In genomic region chr2:117095491-117095890, GRCm38 (mm10) we compare ENCODE assay signal across 20 mouse cellular contexts. TPM values are rescaled to one million over a fixed set of nuclear protein-coding genes. Genes with fewer than 3 reads are reported as not detected.
A peak's percentile ranks its signal among the peaks of the same experiment; 100 is the strongest.
DNase-seq lines count a peak whose midpoint lies in the region; ATAC-seq lines count a peak whose summit lies in the region.
"Had no signal": no experiment of that assay in that cellular context is flagged by ENCODE, and none has a peak within 500 bp of the region (broad histone marks: within the 10 kb centered on the region; RNA-seq: fewer than 3 reads in every experiment).

No protein-coding gene starts in this region.

- 34% methylated on average over 3 of the region's 3 CpGs for WGBS in lung, embryonic 16.5 days

- no peak overlapping the region for H3K27ac ChIP-seq in lung, embryonic 16.5 days (ENCODE audit: low read length)
- H3K27ac ChIP-seq: forebrain, embryonic 15.5 days; heart, adult 2 months; hindbrain, embryonic 15.5 days; liver, embryonic 12.5 days; macrophage; midbrain, embryonic 13.5 days had no signal

- no peaks in the 10 kb centered on the region for H3K36me3 ChIP-seq in lung, embryonic 16.5 days (ENCODE audit: control insufficient read depth, insufficient read depth, low read length)
- H3K36me3 ChIP-seq: forebrain, embryonic 15.5 days; hindbrain, embryonic 15.5 days; liver, embryonic 12.5 days; midbrain, embryonic 13.5 days had no signal

- peak; percentile 55 for DNase-seq in layer of hippocampus, adult 11-12 months (ENCODE audit: low spot score)
- DNase-seq in layer of hippocampus, adult 9-10 months (ENCODE audit: low spot score), result no peak
- no peak for DNase-seq in lung, postnatal 25 days (ENCODE audit: low spot score)
- peak; percentile 76 for DNase-seq in adrenal gland, adult 8-10 months
- DNase-seq in ovary, postnatal 36 days (ENCODE audit: low spot score), result no peak
- no peak for DNase-seq in ovary, postnatal 10 days (ENCODE audit: low spot score)
- DNase-seq: cerebellum, postnatal 10 days; heart, adult 2 months; heart, postnatal 14 days; kidney, adult 11 months; kidney, postnatal 25 days; thymus, postnatal 4 days had no signal

- H3K4me3 ChIP-seq in lung, embryonic 16.5 days (ENCODE audit: low read length), result no peak overlapping the region
- H3K4me3 ChIP-seq: forebrain, embryonic 15.5 days; heart, adult 2 months; hindbrain, embryonic 15.5 days; liver, embryonic 12.5 days; midbrain, embryonic 13.5 days; myocyte had no signal

- no peak overlapping the region for H3K9ac ChIP-seq in lung, embryonic 16.5 days (ENCODE audit: low read length)
- H3K9ac ChIP-seq: forebrain, embryonic 15.5 days; hindbrain, embryonic 15.5 days; liver, embryonic 12.5 days; midbrain, embryonic 13.5 days had no signal

- peak; percentile 48; the same call in 1 of the 2 replicates for ATAC-seq in lung, embryonic 16.5 days (ENCODE audit: low read depth)
- ATAC-seq: CD4-positive, CD25-positive, alpha-beta regulatory T cell, adult 4 months; forebrain, embryonic 15.5 days; liver, embryonic 12.5 days; midbrain, embryonic 13.5 days had no signal

- H3K4me1 ChIP-seq in lung, embryonic 16.5 days (replicated peaks; ENCODE audit: control insufficient read depth, insufficient read depth, low read length), result peaks cover 23% of the 10 kb centered on the region
- H3K4me1 ChIP-seq: forebrain, embryonic 15.5 days; hindbrain, embryonic 15.5 days; midbrain, embryonic 13.5 days had no signal

- no peaks in the 10 kb centered on the region for H3K9me3 ChIP-seq in lung, embryonic 16.5 days (ENCODE audit: control insufficient read depth, low read length)
- H3K9me3 ChIP-seq: forebrain, embryonic 15.5 days; hindbrain, embryonic 15.5 days; liver, embryonic 12.5 days; midbrain, embryonic 13.5 days had no signal

- H3K4me2 ChIP-seq in lung, embryonic 16.5 days (ENCODE audit: low read depth, low read length), result no peak overlapping the region
- H3K4me2 ChIP-seq: forebrain, embryonic 15.5 days; hindbrain, embryonic 15.5 days; liver, embryonic 12.5 days; midbrain, embryonic 13.5 days had no signal

- no peaks in the 10 kb centered on the region for H3K27me3 ChIP-seq in lung, embryonic 16.5 days (ENCODE audit: control insufficient read depth, insufficient read depth, low read depth, low read length)
- H3K27me3 ChIP-seq: forebrain, embryonic 15.5 days; hindbrain, embryonic 15.5 days; liver, embryonic 12.5 days had no signal

RNA-seq across cellular contexts. Expression of gene Spred1, which starts 25.7 kb away (rescaled TPM):
- 9.8 and 10.4 TPM in 2 replicates for polyA plus RNA-seq in lung, embryonic 16.5 days (2015; fragmentation: Nextera tagmentation; extraction: Ambion mirVana)
- 100 to 1,000 TPM in 3 of 4 experiments, 10 to 100 TPM in 1; 81.3 to 142 (median 124) TPM for total RNA-seq in adrenal gland, adult 8-10 months (2022)

Comparison
In these comparisons a context has a peak if more than half of its experiments do, and no peak if none do; other contexts are left out.
1. DNase-seq: peak in layer of hippocampus, adult 11-12 months (single experiment) and adrenal gland, adult 8-10 months (single experiment); none in layer of hippocampus, adult 9-10 months (single experiment), lung, postnatal 25 days (single experiment), ovary, postnatal 36 days (single experiment) and ovary, postnatal 10 days (single experiment).